Mouse (Mus musculus) retina, postnatal 1 day (tissue): Measurements from ENCODE around the gene 1700088E04Rik.

Experiments used
- DNase-seq: peaks from one replicate; pipeline ENCODE4 v3.0.0-alpha.2; 2012

Gene 1700088E04Rik

DNA sequence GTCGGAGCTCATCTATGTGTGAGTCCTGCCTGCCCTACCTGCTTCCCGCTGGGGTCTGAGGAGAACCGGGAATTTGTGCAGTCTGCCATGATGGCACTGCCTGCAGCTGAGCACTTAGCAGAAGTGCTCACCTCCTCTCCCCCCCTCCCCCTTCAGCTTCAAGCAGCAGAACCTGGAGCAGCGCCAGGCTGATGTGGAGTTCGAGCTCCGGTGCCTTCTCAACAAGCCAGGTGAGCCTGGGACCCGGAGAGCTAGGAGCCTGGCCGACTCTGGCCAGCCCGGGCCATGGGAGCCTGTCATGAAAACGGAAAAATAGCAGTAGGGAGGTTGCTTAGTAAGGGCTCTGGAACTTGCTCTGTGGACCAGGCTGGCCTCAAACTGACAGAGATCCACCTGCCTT, 10.3 kb downstream of the 1700088E04Rik start:
- no peak for DNase-seq

GRCm38 (mm10) chr15:79129311-79129710, 11.7 kb downstream of the 1700088E04Rik start:
- DNase-seq, result no peak

DNA sequence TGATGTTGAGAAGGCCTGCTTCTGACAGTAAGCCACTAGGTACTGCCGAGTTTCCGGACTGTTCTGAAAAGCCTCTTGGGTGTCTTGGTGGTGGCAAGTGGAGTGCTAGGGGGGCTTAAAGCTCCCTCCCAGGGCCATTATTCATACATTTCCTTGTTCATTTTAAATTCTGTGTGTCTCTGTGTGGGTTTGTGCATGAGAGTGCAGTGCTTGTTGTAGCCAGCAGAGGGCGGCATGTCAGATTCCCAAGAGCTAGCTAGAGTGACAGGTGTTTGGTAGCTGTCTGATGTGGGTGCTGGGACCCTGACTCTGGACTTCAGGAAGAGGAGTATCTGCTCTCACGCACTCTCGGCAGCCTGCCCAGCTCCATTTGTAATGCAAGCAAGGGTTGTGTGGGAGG, 12.8 kb downstream of the 1700088E04Rik start:
- DNase-seq, result no peak

DNA sequence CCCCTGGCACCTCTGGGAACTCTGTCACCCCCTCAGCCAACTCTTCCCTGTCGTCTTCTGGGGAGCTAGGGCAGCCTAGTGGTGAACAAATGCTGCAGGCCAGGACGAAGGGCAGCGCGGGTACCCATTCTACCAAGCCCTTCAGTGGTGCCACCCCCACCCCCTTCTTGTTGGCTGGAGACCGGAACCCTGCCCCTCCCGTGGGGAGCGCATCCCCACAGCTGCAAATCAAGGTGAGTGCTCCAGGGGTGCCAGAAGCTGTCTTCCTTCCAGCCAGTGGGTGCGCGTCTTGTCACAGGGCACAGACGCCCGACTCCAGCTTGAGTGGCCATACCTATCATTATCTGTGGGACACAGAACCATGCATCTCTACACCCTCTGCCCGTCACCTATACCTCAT, 14.0 kb downstream of the 1700088E04Rik start:
- no peak for DNase-seq

DNA sequence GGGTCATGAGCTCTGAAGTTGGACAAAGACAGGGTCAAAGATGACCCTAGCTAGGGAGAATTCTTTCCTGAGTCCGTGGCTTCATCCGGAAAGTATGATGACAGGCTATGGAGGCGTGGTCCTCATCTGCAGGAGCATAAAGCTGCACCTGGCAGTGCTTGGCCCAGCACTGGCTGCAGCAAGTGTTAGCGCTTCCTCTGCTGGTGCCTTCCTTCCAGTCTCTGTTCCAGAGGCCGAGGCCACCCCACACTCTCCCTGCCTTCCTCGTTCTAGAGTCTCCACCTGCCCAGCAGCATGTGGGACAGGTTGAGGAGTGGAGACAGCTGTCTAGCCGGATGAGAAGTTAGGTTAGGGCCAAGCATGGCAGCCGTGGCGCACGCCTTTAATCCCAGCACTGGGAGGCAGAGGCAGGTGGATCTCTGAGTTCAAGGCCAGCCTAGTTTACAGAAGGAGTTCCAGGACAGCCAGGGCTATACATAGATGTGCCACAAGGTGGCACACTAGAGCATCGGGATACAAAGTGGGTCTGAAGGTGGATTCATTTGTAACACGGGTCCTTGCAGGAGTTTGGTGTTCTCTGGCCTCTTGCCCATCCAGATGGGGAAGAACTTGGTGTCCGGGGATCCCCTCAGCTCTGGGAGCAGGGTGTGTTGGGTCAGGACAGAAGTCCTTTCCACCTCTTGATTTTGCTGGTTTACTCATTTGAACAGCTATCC, 14.7 kb downstream of the 1700088E04Rik start:
- DNase-seq, result peak; percentile 70

GRCm38 (mm10) chr15:79124331-79124875, 16.6 kb downstream of the 1700088E04Rik start:
- DNase-seq, result no peak

GRCm38 (mm10) chr15:79123751-79124150, 17.3 kb downstream of the 1700088E04Rik start:
- no peak for DNase-seq

- DNase-seq, result no peak
Measured at GRCm38 (mm10) chr15:79122546-79122945, 18.5 kb downstream of the 1700088E04Rik start.

- DNase-seq, result no peak
Measured at GRCm38 (mm10) chr15:79122119-79122518, 18.9 kb downstream of the 1700088E04Rik start.

DNA sequence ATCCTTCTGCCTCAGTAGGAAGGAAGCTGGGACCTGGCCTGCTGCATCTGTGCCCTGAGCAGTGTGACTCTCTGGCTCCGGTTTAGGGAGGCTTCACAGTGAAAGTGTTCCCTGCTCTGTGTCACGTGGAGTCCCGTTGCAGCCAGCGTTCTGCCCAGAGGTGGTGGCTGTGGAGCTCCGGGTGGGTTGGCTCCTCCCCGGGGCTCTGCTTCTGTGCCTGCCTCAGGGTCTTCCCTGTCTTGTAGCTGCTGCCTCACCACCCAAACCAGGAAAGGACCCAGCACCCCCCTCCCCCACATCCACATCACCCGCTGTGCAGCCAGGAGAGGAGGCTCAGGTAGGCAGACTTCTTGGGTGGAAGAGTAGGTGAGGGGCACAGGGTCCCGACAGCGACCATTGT, 21.6 kb downstream of the 1700088E04Rik start:
- no peak for DNase-seq

DNA sequence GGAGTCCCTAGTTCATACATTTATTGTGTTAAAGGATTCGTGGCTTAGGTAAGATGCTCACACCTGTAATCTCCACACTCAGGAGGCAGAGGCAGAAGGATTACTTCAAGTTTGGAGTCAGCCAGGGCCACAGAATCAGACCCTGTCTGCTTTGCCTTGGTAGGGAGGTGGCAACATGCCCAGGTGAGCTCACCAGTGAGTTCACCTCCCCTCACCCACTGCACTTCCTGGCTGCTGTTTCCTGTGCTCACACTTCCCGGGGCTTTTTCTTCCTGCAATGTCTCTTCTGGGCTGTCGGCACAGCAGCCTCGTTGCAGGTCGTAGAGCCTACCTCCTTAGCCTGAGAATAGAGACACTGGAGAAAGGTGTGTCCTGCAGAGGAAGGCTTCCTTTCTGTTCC, 25.8 kb downstream of the 1700088E04Rik start:
- DNase-seq, result no peak

- DNase-seq, result no peak
Measured at GRCm38 (mm10) chr15:79111774-79112173, 29.3 kb downstream of the 1700088E04Rik start.

DNA sequence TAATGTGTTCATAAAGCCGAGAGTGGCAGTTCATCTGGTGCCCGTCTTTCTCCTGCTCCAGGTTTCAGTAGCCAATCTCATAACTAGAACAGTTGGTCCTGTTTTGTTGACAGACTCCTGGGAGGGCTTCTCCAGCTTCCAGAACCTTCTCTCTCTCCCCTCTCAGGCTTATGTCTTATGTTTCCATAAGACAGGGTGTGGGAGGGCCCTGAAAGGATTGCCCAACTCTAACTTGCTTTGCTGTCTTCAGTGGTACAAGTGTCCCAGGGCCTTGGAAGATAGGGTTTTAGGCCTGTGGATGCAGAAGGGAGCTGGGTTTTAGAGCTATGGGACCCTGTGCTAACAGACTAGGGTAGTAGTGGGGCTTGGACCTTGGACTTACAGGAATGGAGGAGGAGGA, 30.5 kb downstream of the 1700088E04Rik start:
- no peak for DNase-seq

- DNase-seq, result no peak
Measured at GRCm38 (mm10) chr15:79110031-79110430, 31.0 kb downstream of the 1700088E04Rik start.

DNA sequence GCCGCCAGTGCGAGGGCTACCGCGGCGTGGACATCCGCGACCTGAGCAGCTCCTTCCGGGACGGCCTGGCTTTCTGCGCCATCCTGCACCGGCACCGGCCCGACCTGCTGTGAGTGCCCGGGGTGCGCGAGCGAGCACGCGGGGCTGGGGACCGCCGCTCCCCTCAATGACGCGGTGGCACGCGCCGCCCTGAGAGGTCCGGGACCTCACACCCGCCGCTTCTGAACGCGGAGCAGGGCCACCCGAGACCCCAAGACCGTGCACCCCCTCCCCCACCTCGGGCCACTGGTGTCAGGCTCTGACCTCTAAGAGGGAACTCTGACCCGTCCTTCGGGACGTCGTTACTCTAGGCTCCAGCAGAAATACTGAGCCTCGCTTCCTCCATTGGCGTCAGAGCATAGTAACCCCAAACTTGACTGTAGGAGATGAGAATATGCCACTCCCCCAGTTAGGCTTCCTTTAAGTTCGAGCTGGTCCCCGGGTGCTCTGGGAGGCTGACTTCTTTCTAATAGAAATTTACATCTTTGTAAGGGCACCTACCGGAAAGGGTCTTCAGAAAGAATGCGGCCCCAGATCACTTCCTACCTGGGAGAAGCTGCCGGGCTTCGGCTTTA, 31.6 kb downstream of the 1700088E04Rik start:
- no peak for DNase-seq

GRCm38 (mm10) chr15:79108421-79109320, 32.4 kb downstream of the 1700088E04Rik start, which contains the start of gene Micall1:
Gene Micall1, plus strand, starts transcription at chr15:79108898.
- DNase-seq, result peak; percentile 68

DNA sequence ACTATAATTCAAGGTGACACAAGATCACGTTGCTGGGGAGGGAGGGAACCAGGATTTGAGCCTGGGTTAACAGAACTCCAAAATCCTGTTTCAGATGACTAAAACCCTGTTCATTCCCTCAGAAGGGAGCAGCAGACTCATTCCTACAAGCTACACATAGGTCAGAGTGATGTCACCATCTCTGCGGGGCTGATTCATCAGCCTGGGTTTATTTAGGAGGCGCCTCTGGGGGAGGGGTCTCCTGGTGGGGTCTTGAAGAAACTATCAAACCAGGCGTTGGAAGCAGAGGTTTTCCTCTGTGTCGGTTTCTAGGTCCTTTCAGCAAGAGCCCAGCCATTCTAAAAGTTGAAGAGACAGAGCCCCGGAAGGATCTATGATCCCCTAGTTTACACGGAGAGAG, 33.1 kb downstream of the 1700088E04Rik start:
- DNase-seq, result peak; percentile 18

DNA sequence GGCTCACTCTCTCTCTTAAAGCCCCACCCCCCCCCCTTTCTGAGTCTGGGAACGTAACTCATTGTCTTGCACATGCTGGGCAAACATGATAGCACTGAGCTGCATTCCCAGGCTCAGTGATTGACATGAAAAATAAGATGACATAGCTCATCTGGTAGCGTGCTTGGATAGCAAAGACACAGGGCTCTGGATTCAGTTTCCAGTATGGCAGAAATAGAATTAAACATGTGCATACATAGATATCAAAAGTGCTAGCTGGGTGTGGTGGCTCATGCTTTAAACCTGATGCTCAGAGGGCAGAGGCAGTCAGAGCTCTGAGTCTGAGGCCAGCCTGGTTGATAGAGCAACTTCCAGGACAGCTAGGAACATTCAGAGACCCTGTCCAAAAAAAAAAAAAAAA, 35.2 kb downstream of the 1700088E04Rik start:
- no peak for DNase-seq

DNA sequence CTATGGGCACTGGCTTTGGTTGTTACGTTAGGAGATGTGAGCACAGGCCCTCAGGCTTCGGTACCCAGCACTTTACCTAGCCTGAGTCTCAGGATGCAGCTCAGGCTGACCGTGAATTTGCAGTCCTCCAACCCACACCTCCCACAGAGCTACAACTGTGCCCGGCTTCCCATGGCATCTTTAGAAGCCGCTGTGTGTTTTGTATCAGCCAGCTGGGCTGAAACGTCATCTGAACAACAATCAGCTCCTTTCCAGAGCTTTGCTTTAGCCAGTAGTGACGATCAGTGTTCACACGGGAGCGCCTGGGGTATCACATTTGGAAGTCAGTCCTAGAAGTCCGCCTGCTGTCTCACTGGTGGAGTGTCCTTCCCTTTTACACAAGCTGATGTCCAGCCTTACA, 37.8 kb downstream of the 1700088E04Rik start:
- no peak for DNase-seq

GRCm38 (mm10) chr15:79101531-79101930, 39.5 kb downstream of the 1700088E04Rik start:
- DNase-seq, result no peak

- no peak for DNase-seq
Measured at GRCm38 (mm10) chr15:79100391-79100790, 40.7 kb downstream of the 1700088E04Rik start.

DNA sequence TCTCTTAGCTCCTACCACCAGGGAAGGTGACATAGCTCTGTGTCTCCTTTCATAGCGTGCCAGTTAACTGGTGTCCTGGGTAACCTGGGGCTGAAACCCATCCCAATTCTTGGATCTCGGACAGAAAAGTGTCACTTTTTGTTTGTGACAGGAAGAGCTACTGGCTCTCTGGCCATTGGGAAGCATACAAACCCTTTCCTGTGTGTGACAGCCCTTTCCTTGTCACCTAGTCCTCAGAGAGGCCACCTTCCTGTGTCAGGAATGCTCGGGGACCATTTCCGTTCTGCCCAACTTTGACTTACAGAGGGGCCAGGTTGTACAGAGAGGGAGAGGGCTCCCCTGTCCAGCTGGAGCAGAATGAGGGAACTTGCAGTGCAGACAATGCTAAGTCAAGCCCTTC, 41.6 kb downstream of the 1700088E04Rik start:
- no peak for DNase-seq

DNA sequence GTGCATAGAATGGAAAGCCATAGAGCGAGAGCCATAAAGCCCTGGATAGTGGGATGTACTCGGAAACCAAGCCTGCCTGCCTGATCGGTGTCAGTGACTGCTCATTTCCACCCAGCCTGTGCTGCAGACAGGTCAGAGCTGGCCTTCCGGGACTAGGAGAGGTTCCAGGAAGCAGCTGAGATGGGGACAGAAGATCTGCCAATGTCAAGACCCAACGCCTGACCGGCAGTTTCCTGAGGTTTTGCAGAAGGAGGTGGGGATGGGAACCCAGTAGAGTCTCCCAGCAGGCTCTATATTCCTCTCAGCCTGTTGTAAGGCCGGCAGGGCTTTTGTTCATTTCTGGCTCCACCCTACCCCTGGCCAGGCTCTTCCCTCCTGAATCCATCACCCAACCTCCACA, 42.2 kb downstream of the 1700088E04Rik start:
- DNase-seq, result no peak
